Mouse (Mus musculus) lung, adult 2 months (tissue): ENCODE measurements around the gene Mmp25. TPM values are rescaled to one million over a fixed set of nuclear protein-coding genes. Genes with fewer than 3 reads are reported as not detected.

Experiments used
- DNase-seq: peaks from one replicate; pipeline ENCODE4 v3.0.0; 2022
- H3K4me1 ChIP-seq: fragments of 200-500 bp; 2 replicates; pipeline ENCODE4 v1.6.1; 2011; ENCODE audit warnings: low read length; ENCODE audit not compliant: control insufficient read depth, insufficient read depth
- H3K4me3 ChIP-seq: fragments of 200-500 bp; replicated peaks from 2 replicates; pipeline ENCODE3; 2011; ENCODE audit warnings: low read depth, mild to moderate bottlenecking, control low read depth, low read length; ENCODE audit errors: extremely low read depth
- CTCF ChIP-seq: fragments of 200-500 bp; IDR thresholded peaks from 2 replicates; pipeline ENCODE4 v1.5.1; 2011; ENCODE audit warnings: mild to moderate bottlenecking, low read length, control low read depth; ENCODE audit not compliant: insufficient read depth
- POLR2A ChIP-seq: fragments of 200-500 bp; IDR thresholded peaks from 2 replicates; pipeline ENCODE4 v1.6.1; 2011; ENCODE audit warnings: low read depth, mild to moderate bottlenecking, control low read depth, low read length, borderline replicate concordance; ENCODE audit errors: extremely low read depth
- WGBS: fragments of 180-500 bp; shearing (Covaris S2); methylation state at CpG from one replicate; pipeline ENCODE4 v1.1.7; 2018; 5-methylcytosine and 5-hydroxymethylcytosine counted together
- polyA plus RNA-seq: library from polyadenylated mRNA; depleted of rRNA; stranded (reverse); fragments of >200 nt; gene quantifications from 2 replicates; pipeline ENCODE4 v1.2.3, GENCODE M21; 2012

The Mmp25 gene
- polyA plus RNA-seq, 1 experiment: 1.0 TPM

GRCm38 (mm10) chr17:23677236-23677679 is 32.2 kb upstream of the Mmp25 start, which contains the start of gene Tnfrsf12a:
TSS of gene Tnfrsf12a (minus strand) at chr17:23677468.
- peak within 1 kb of the TSS; percentile 83 for H3K4me3 ChIP-seq
- WGBS: under 1% methylated on average over 34 of the region's 34 CpGs
- peak; percentile 83 for DNase-seq
- H3K4me1 ChIP-seq: peaks cover 3% of the 10 kb centered on the region
- TF ChIP-seq POLR2A (peak; percentile 97), CTCF (no peak)

- no peak for TF ChIP-seq POLR2A
- DNase-seq: peak; percentile 65
- H3K4me3 ChIP-seq: peak overlapping the region; percentile 83
- H3K4me1 ChIP-seq: peaks cover 3% of the 10 kb centered on the region
- 1% methylated on average over 36 of the region's 37 CpGs for WGBS
Measured at GRCm38 (mm10) chr17:23676473-23677031, 31.5 kb upstream of the Mmp25 start.

- DNase-seq: peak; percentile 60
- TF ChIP-seq POLR2A (no peak), CTCF (no peak)
- H3K4me1 ChIP-seq: peaks cover 3% of the 10 kb centered on the region
- H3K4me3 ChIP-seq: peak overlapping the region; percentile 83
- WGBS: 19% methylated on average over 15 of the region's 15 CpGs
Measured at GRCm38 (mm10) chr17:23675564-23676281, 30.6 kb upstream of the Mmp25 start.

- DNase-seq: peak; percentile 39
- Histone ChIP-seq H3K4me3 (no peak overlapping the region), H3K4me1 (peaks cover 3% of the 10 kb centered on the region)
- TF ChIP-seq POLR2A (no peak), CTCF (no peak)
- WGBS: 39% methylated on average over 5 of the region's 5 CpGs
Measured at GRCm38 (mm10) chr17:23675127-23675526, 30.1 kb upstream of the Mmp25 start.

GRCm38 (mm10) chr17:23674271-23674952 is 29.3 kb upstream of the Mmp25 start:
- Histone ChIP-seq H3K4me3 (peak overlapping the region; percentile 99), H3K4me1 (peaks cover 3% of the 10 kb centered on the region)
- TF ChIP-seq CTCF (no peak), POLR2A (no peak)
- 33% methylated on average over 9 of the region's 9 CpGs for WGBS
- DNase-seq: peak; percentile 28

GRCm38 (mm10) chr17:23673424-23674073 is 28.5 kb upstream of the Mmp25 start, which contains the start of the genes Hcfc1r1 and Thoc6:
TSS of gene Hcfc1r1 (plus strand) at chr17:23673596.
TSS of gene Thoc6 (minus strand) at chr17:23673882.
- TF ChIP-seq POLR2A: peak; percentile 87; the same call in 1 of the 2 replicates
- TF ChIP-seq CTCF: no peak
- WGBS: under 1% methylated on average over 45 of the region's 45 CpGs
- DNase-seq: peak; percentile 94
- H3K4me3 ChIP-seq: peak within 1 kb of the TSS; percentile 99
- H3K4me1 ChIP-seq: peaks cover 3% of the 10 kb centered on the region

GRCm38 (mm10) chr17:23672761-23673160 is 27.7 kb upstream of the Mmp25 start:
- WGBS: 54% methylated on average over 3 of the region's 3 CpGs
- no peak overlapping the region for H3K4me3 ChIP-seq
- no peak for TF ChIP-seq CTCF
- no peak for TF ChIP-seq POLR2A
- no peak for DNase-seq
- H3K4me1 ChIP-seq: peaks cover 3% of the 10 kb centered on the region

GRCm38 (mm10) chr17:23671519-23671918 is 26.4 kb upstream of the Mmp25 start:
- TF ChIP-seq POLR2A (no peak), CTCF (no peak)
- no peak for DNase-seq
- no peak overlapping the region for H3K4me3 ChIP-seq
- peaks cover 3% of the 10 kb centered on the region for H3K4me1 ChIP-seq
- WGBS: 95% methylated on average over 3 of the region's 3 CpGs

- DNase-seq: no peak
- 87% methylated on average over 7 of the region's 7 CpGs for WGBS
- Histone ChIP-seq H3K4me1 (peaks cover 2% of the 10 kb centered on the region), H3K4me3 (no peak overlapping the region)
- TF ChIP-seq CTCF: no peak
- no peak for TF ChIP-seq POLR2A
Measured at GRCm38 (mm10) chr17:23670516-23671074, 25.5 kb upstream of the Mmp25 start.

GRCm38 (mm10) chr17:23665511-23665910 is 20.4 kb upstream of the Mmp25 start:
- no peak overlapping the region for H3K4me3 ChIP-seq
- TF ChIP-seq POLR2A (no peak), CTCF (no peak)
- DNase-seq: no peak
- 78% methylated on average over 14 of the region's 14 CpGs for WGBS
- peaks cover 2% of the 10 kb centered on the region; the same call in 1 of the 2 replicates for H3K4me1 ChIP-seq
